Mouse (Mus musculus): ENCODE data around the gene Wdr82. TPM values are rescaled to one million over a fixed set of nuclear protein-coding genes. Genes with fewer than 3 reads are reported as not detected.

Gene Wdr82
- 95.4 and 103 TPM in 2 replicates for polyA plus RNA-seq (2012; rRNA removed)

DNA sequence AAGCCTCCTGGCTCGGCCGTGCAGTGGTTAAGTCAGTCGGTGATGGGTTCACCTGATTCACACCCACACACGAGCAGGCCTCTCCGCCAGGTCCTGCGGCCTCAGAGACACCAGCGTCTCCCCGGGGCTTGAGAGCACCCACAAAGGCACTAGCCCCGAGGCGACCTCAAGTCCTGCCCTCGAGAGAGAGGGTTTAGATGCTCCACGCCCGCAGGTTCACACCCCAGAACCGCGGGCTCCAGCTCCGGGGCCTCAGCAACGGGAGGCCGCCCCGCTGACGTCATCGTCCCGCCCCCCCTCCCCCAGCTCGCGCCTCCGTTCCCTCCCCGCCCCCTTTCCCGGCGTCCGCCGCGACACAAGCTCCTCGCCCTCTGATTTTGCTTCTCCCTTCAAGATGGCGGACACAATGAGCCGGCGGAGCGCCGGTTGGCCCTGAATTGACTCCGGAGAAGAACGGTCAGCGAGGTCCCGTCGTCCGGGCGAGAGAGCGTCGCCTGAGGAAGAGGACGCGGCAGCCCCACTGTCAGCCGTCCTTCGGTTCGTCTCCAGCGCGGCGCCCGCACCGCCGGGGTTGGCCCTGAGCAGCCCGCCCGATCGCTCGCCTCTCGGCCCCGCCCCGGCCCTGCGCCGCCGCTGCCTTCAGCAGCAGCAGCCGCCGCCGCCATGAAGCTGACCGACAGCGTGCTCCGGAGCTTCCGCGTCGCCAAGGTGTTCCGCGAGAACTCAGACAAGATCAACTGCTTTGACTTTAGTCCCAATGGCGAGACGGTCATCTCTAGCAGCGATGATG, at the start of gene Wdr82:
Gene Wdr82 (plus strand): TSS at position 373 of the 790 bp plus-strand sequence.
- no peak for TF ChIP-seq CTCF (IDR thresholded peaks at IDR 0.05; ENCODE audit: extremely low read depth, insufficient read depth, low read length)
- peak; percentile 89 for TF ChIP-seq POLR2A (IDR thresholded peaks at IDR 0.05; ENCODE audit: extremely low read depth, insufficient read depth, low read length)

GRCm38 (mm10) chr9:106123599-106123998, 47.1 kb upstream of the Wdr82 start:
- no peaks in the 10 kb centered on the region for H3K4me1 ChIP-seq (ENCODE audit: control insufficient read depth, insufficient read depth, low read length)
- TF ChIP-seq POLR2A (IDR thresholded peaks at IDR 0.05; ENCODE audit: extremely low read depth, insufficient read depth, low read length) (no peak), CTCF (IDR thresholded peaks at IDR 0.05; ENCODE audit: extremely low read depth, insufficient read depth, low read length) (peak; percentile 84)
- H3K4me3 ChIP-seq (ENCODE audit: insufficient read depth, low read length) = no peak overlapping the region
- no peak overlapping the region for H3K27ac ChIP-seq (ENCODE audit: insufficient read depth, low read length)

More for the DNA sequence above, at the start of gene Wdr82:
- Histone ChIP-seq H3K4me1 (ENCODE audit: control insufficient read depth, insufficient read depth, low read length) (peaks cover 4% of the 10 kb centered on the region; the same call in 1 of the 2 replicates), H3K27ac (ENCODE audit: insufficient read depth, low read length) (peak within 1 kb of the TSS; percentile 97), H3K4me3 (ENCODE audit: insufficient read depth, low read length) (peak within 1 kb of the TSS; percentile 100)

DNA sequence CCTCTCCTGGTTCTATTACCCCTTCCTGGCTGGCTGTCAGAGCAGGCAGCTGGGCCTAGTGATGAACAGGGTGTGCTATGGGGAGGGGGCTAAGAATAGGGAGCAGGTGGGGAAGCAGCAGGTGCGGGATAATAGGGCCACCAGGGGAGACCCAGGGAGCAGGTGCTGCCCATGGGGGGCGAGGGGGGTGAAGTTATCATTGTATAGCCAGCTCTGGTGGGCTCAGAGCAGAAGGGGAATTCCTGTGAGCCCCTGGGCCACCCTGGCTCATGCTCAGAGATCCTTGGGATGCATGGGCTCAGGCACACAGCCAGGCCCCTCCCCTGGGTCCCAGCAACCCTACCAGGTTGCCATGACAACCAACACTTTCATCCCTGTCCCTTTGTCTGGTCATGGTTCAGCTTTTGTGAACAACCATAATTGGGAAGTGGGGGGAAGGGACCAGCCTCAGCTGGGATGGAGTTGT, 43.9 kb upstream of the Wdr82 start:
- Histone ChIP-seq H3K4me1 (ENCODE audit: control insufficient read depth, insufficient read depth, low read length) (no peaks in the 10 kb centered on the region), H3K4me3 (ENCODE audit: insufficient read depth, low read length) (no peak overlapping the region), H3K27ac (ENCODE audit: insufficient read depth, low read length) (no peak overlapping the region)
- TF ChIP-seq POLR2A (IDR thresholded peaks at IDR 0.05; ENCODE audit: extremely low read depth, insufficient read depth, low read length) (no peak), CTCF (IDR thresholded peaks at IDR 0.05; ENCODE audit: extremely low read depth, insufficient read depth, low read length) (no peak)

DNA sequence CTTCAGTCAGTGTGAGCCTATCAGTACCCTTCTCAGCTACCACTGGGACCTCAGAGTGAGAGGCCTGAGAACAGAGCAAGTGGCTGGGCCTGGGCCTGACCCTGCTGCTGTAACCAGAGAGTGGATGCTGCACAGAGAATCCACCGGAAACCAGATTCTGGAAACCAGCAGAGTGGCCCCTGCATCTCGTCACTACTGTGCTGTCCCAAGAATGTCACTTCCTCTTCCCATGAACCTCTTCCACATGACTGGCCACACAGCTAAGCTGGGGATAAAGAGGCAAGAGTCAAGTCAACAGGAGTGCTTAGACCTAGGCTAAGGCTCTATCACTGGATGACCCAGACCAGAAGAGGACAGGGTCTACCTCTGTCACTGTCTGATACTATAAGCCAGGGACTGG, 41.7 kb upstream of the Wdr82 start:
- TF ChIP-seq POLR2A (IDR thresholded peaks at IDR 0.05; ENCODE audit: extremely low read depth, insufficient read depth, low read length) (no peak), CTCF (IDR thresholded peaks at IDR 0.05; ENCODE audit: extremely low read depth, insufficient read depth, low read length) (no peak)
- H3K4me3 ChIP-seq (ENCODE audit: insufficient read depth, low read length) = no peak overlapping the region
- no peaks in the 10 kb centered on the region for H3K4me1 ChIP-seq (ENCODE audit: control insufficient read depth, insufficient read depth, low read length)
- H3K27ac ChIP-seq (ENCODE audit: insufficient read depth, low read length) = no peak overlapping the region

- TF ChIP-seq CTCF (IDR thresholded peaks at IDR 0.05; ENCODE audit: extremely low read depth, insufficient read depth, low read length) (no peak), POLR2A (IDR thresholded peaks at IDR 0.05; ENCODE audit: extremely low read depth, insufficient read depth, low read length) (no peak)
- H3K4me3 ChIP-seq (ENCODE audit: insufficient read depth, low read length) = no peak overlapping the region
- no peaks in the 10 kb centered on the region for H3K4me1 ChIP-seq (ENCODE audit: control insufficient read depth, insufficient read depth, low read length)
Measured at GRCm38 (mm10) chr9:106130250-106130649, 40.5 kb upstream of the Wdr82 start.

DNA sequence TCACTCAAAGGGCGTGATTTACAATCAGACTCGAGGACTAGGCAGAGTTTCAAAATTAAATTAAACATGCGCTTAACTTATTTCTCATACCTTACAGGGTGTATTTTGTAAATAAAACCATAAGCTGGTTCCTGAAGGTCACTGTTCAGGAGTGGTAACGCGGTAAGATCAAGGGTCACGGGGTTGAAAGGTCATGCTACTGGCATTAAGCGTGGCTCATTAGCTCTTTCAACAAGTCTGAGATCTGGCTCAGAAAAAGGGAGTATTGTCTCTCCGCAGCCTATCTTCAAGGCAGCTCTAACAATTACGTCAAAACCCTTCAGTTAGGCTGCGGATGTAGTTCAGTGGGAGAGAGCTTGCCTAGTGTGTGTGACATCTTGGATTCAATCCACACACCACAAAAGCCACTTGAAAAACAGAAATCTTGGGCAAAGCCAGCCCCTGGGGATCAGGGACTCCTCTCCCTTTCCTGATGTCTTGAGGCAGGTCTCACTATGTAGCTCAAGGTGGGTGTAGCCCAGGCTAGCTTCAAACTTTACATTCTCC, 33.0 kb upstream of the Wdr82 start:
- Histone ChIP-seq H3K4me1 (ENCODE audit: control insufficient read depth, insufficient read depth, low read length) (no peaks in the 10 kb centered on the region), H3K4me3 (ENCODE audit: insufficient read depth, low read length) (no peak overlapping the region), H3K27ac (ENCODE audit: insufficient read depth, low read length) (no peak overlapping the region)
- TF ChIP-seq CTCF (IDR thresholded peaks at IDR 0.05; ENCODE audit: extremely low read depth, insufficient read depth, low read length) (no peak), POLR2A (IDR thresholded peaks at IDR 0.05; ENCODE audit: extremely low read depth, insufficient read depth, low read length) (no peak)

More at GRCm38 (mm10) chr9:106130250-106130649, 40.5 kb upstream of the Wdr82 start:
- H3K27ac ChIP-seq (ENCODE audit: insufficient read depth, low read length) = no peak overlapping the region

- Histone ChIP-seq H3K27ac (ENCODE audit: insufficient read depth, low read length) (no peak overlapping the region), H3K4me3 (ENCODE audit: insufficient read depth, low read length) (no peak overlapping the region), H3K4me1 (ENCODE audit: control insufficient read depth, insufficient read depth, low read length) (peaks cover 2% of the 10 kb centered on the region; the same call in 1 of the 2 replicates)
- TF ChIP-seq POLR2A (IDR thresholded peaks at IDR 0.05; ENCODE audit: extremely low read depth, insufficient read depth, low read length) (no peak), CTCF (IDR thresholded peaks at IDR 0.05; ENCODE audit: extremely low read depth, insufficient read depth, low read length) (no peak)
Measured at GRCm38 (mm10) chr9:106139763-106140162, 31.0 kb upstream of the Wdr82 start.

DNA sequence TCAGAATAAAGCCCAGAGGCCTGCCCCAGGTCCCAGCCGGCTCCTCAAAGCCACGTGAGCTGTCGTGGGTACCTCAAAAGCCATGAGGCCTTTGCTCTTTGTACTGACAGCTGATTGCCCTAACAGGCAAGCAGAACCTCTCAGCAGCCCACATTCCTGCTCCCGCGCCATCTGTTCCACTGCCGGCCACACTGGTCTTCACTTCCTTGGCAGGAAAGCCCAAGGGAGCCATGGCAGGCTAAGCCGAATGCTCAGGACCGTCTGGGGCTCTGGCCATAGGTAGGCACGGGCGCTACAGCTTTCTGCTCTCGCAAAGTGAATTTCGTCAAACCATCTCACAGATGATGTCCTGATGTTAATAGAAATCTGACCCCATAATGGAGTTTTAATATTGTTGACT, 28.8 kb upstream of the Wdr82 start:
- Histone ChIP-seq H3K4me1 (ENCODE audit: control insufficient read depth, insufficient read depth, low read length) (peaks cover 2% of the 10 kb centered on the region; the same call in 1 of the 2 replicates), H3K4me3 (ENCODE audit: insufficient read depth, low read length) (no peak overlapping the region), H3K27ac (ENCODE audit: insufficient read depth, low read length) (no peak overlapping the region)
- no peak for TF ChIP-seq CTCF (IDR thresholded peaks at IDR 0.05; ENCODE audit: extremely low read depth, insufficient read depth, low read length)
- no peak for TF ChIP-seq POLR2A (IDR thresholded peaks at IDR 0.05; ENCODE audit: extremely low read depth, insufficient read depth, low read length)

DNA sequence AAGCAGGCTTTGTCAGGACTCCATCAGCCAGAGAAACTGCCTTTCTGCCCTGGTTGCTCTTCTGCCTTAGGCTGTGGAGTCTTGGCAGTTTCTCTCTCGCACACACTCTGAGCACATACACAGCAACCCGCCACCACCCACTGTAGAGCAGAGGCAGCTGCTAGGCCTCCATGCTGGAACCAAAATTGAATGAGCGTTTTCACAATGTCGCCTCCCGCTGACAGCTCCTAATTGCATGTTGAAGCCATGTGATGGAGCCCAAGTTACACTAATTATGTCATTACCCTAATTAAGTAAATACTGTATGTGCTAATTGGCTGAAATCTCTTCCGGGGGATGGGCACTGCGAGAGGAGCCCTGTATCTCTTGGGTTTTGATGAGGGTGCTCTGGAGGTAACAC, 26.6 kb upstream of the Wdr82 start:
- TF ChIP-seq CTCF (IDR thresholded peaks at IDR 0.05; ENCODE audit: extremely low read depth, insufficient read depth, low read length) = no peak
- TF ChIP-seq POLR2A (IDR thresholded peaks at IDR 0.05; ENCODE audit: extremely low read depth, insufficient read depth, low read length) = no peak
- no peak overlapping the region for H3K27ac ChIP-seq (ENCODE audit: insufficient read depth, low read length)
- peaks cover 2% of the 10 kb centered on the region; the same call in 1 of the 2 replicates for H3K4me1 ChIP-seq (ENCODE audit: control insufficient read depth, insufficient read depth, low read length)
- no peak overlapping the region for H3K4me3 ChIP-seq (ENCODE audit: insufficient read depth, low read length)
